Mouse (Mus musculus) E14TG2a.4 (cell line): Measurements from ENCODE around the gene Padi3.
A peak's percentile ranks its signal among the peaks of the same experiment; 100 is the strongest.

Source experiments
- H3K27me3 ChIP-seq: 2 replicates; pipeline ENCODE4 v1.6.1; 2014; ENCODE audit warnings: low read length, control low read depth; ENCODE audit not compliant: insufficient read depth
- H3K36me3 ChIP-seq: 2 replicates; pipeline ENCODE4 v1.6.1; 2014; ENCODE audit warnings: low read length, control low read depth; ENCODE audit not compliant: insufficient read depth
- H3K4me1 ChIP-seq: replicated peaks from 2 replicates; pipeline ENCODE4 v1.6.1; 2014; ENCODE audit warnings: low read depth, low read length, control low read depth
- H3K4me3 ChIP-seq: replicated peaks from 2 replicates; pipeline ENCODE4 v1.5.1; 2014; ENCODE audit warnings: mild to moderate bottlenecking, low read length
- H3K9me3 ChIP-seq: 2 replicates; pipeline ENCODE4 v1.6.1; 2014; ENCODE audit warnings: low read length, control low read depth
- CTCF ChIP-seq: conservative IDR thresholded peaks from 2 replicates; pipeline ENCODE4 v1.5.1; 2014; ENCODE audit warnings: low read length
- NANOG ChIP-seq: IDR thresholded peaks from 2 replicates; pipeline ENCODE4 v1.6.1; 2014; ENCODE audit warnings: borderline replicate concordance, low read length, mixed read lengths
- POU5F1 ChIP-seq: IDR thresholded peaks from 2 replicates; pipeline ENCODE4 v1.6.1; 2014; ENCODE audit warnings: low read length, borderline replicate concordance

Gene Padi3

GRCm38 (mm10) chr4:140813358-140814185, 3.1 kb upstream of the Padi3 start:
- peak overlapping the region; percentile 64 for H3K4me3 ChIP-seq
- H3K9me3 ChIP-seq, result no peaks in the 10 kb centered on the region
- TF ChIP-seq POU5F1 (no peak), NANOG (no peak), CTCF (no peak)
- peaks cover 66% of the 10 kb centered on the region for H3K4me1 ChIP-seq
- no peaks in the 10 kb centered on the region for H3K36me3 ChIP-seq
- H3K27me3 ChIP-seq, result peaks cover 5% of the 10 kb centered on the region; the same call in 1 of the 2 replicates

- Histone ChIP-seq H3K4me3 (peak overlapping the region; percentile 39), H3K36me3 (no peaks in the 10 kb centered on the region), H3K4me1 (peaks cover 66% of the 10 kb centered on the region), H3K27me3 (peaks cover 2% of the 10 kb centered on the region; the same call in 1 of the 2 replicates), H3K9me3 (no peaks in the 10 kb centered on the region)
- TF ChIP-seq POU5F1 (no peak), NANOG (no peak), CTCF (no peak)
These were observed 2.2 kb upstream of the Padi3 start for GRCm38 (mm10) chr4:140812609-140813008.

- H3K4me3 ChIP-seq, result no peak overlapping the region; the same call in 1 of the 2 replicates
- H3K4me1 ChIP-seq, result peaks cover 66% of the 10 kb centered on the region
- TF ChIP-seq CTCF (no peak), POU5F1 (no peak), NANOG (no peak)
- peaks cover 2% of the 10 kb centered on the region; the same call in 1 of the 2 replicates for H3K27me3 ChIP-seq
- no peaks in the 10 kb centered on the region for H3K36me3 ChIP-seq
- no peaks in the 10 kb centered on the region for H3K9me3 ChIP-seq
These were observed 1.7 kb upstream of the Padi3 start for GRCm38 (mm10) chr4:140812191-140812590.

- no peak for TF ChIP-seq CTCF
- no peak for TF ChIP-seq NANOG
- no peak for TF ChIP-seq POU5F1
- no peak overlapping the region for H3K4me3 ChIP-seq
- peaks cover 44% of the 10 kb centered on the region for H3K4me1 ChIP-seq
- H3K9me3 ChIP-seq, result no peaks in the 10 kb centered on the region
- peaks cover 2% of the 10 kb centered on the region; the same call in 1 of the 2 replicates for H3K27me3 ChIP-seq
- no peaks in the 10 kb centered on the region for H3K36me3 ChIP-seq
These were observed 1.3 kb downstream of the Padi3 start for GRCm38 (mm10) chr4:140809118-140809517.

DNA sequence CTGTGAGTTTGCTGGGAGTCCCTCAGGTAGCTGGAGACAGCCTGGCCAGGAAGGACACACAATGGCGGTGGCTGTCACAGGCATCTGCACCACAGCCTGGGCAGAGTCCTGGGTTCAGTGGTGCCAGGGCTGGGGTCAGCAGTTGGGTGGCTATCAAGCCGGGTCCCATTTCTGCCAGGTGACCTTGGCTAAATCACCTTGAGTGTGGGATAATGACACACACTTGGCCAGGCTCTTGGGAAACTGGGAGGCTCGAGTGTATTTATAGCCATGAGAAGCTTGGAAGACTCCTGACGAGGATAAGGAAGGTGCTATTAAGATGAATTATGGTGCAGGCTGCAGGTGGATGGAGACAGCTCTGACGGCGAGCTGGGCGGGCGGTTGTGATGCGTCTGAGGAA, 5.8 kb downstream of the Padi3 start:
- 0 out of 2 replicates have a peak overlapping the region, but pooled peaks have one; percentile 39 for H3K4me3 ChIP-seq
- peaks cover 6% of the 10 kb centered on the region; the same call in 1 of the 2 replicates for H3K27me3 ChIP-seq
- no peaks in the 10 kb centered on the region for H3K36me3 ChIP-seq
- no peak for TF ChIP-seq CTCF
- no peak for TF ChIP-seq POU5F1
- no peak for TF ChIP-seq NANOG
- H3K4me1 ChIP-seq, result peaks cover 10% of the 10 kb centered on the region
- no peaks in the 10 kb centered on the region for H3K9me3 ChIP-seq

DNA sequence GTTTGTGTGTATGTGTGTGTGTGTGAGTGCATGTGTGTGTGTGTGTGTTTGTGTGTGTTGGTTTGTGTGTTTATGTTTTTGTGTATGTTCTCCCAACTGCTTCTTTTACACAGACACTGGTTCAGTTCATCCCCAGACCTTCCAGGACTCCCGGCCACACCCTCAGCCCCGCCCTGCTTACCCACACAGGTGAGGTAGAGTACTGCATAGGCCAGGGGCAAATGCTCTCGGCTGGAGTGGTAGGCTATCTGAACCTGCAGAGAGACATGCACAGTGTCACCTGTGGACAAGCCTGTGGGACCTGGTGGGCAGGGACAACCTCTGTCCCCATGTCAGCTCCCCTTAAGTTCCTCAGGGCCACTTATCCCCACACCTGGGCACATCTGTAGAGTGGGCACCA, 9.1 kb downstream of the Padi3 start:
- Histone ChIP-seq H3K36me3 (no peaks in the 10 kb centered on the region), H3K9me3 (no peaks in the 10 kb centered on the region), H3K4me3 (no peak overlapping the region), H3K27me3 (peaks cover 15% of the 10 kb centered on the region), H3K4me1 (peaks cover 10% of the 10 kb centered on the region)
- TF ChIP-seq CTCF, result no peak
- TF ChIP-seq NANOG, result no peak
- TF ChIP-seq POU5F1, result no peak

DNA sequence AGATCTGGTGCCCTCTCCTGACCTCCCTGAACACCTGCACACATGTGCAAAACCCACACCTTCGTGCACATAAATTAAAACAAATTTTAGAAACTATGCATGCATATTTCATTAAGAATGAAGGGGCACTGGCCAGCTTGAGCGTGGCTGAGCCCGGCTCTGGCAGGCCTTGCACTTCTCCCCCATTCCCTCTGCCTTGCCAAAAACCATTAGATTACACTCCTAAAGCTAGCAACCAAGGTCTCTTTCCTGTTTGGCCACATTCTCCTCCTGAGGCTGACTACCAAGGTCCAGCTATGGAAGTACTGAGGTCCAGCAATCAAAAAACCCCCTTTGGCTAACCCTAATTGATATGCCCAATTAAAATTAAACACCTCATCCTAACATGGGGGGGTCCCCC, 13.7 kb downstream of the Padi3 start:
- Histone ChIP-seq H3K4me1 (peaks cover 21% of the 10 kb centered on the region), H3K27me3 (peaks cover 16% of the 10 kb centered on the region; the same call in 1 of the 2 replicates), H3K4me3 (no peak overlapping the region), H3K36me3 (no peaks in the 10 kb centered on the region), H3K9me3 (no peaks in the 10 kb centered on the region)
- TF ChIP-seq CTCF (no peak), NANOG (no peak), POU5F1 (no peak)

GRCm38 (mm10) chr4:140794678-140795077, 15.8 kb downstream of the Padi3 start:
- no peak for TF ChIP-seq CTCF
- TF ChIP-seq POU5F1, result no peak
- TF ChIP-seq NANOG, result no peak
- H3K9me3 ChIP-seq, result no peaks in the 10 kb centered on the region
- no peak overlapping the region for H3K4me3 ChIP-seq
- peaks cover 29% of the 10 kb centered on the region for H3K4me1 ChIP-seq
- H3K27me3 ChIP-seq, result peaks cover 16% of the 10 kb centered on the region; the same call in 1 of the 2 replicates
- H3K36me3 ChIP-seq, result no peaks in the 10 kb centered on the region

- Histone ChIP-seq H3K4me3 (no peak overlapping the region), H3K36me3 (no peaks in the 10 kb centered on the region), H3K4me1 (peaks cover 32% of the 10 kb centered on the region), H3K27me3 (peaks cover 16% of the 10 kb centered on the region; the same call in 1 of the 2 replicates), H3K9me3 (no peaks in the 10 kb centered on the region)
- TF ChIP-seq NANOG (no peak), CTCF (peak; percentile 56)
These were observed 16.7 kb downstream of the Padi3 start for GRCm38 (mm10) chr4:140793795-140794194.
